Mouse (Mus musculus): ENCODE data around the gene Klhl30. TPM values are rescaled to one million over a fixed set of nuclear protein-coding genes. Genes with fewer than 3 reads are reported as not detected.

Klhl30 gene
- polyA plus RNA-seq, 1 experiment from 2014 or later, result 10.0 TPM

- DNase-seq (ENCODE audit: low spot score), result peak; percentile 68
- H3K9ac ChIP-seq (ENCODE audit: low read depth, low read length), result no peak overlapping the region
- peaks cover 46% of the 10 kb centered on the region for H3K27me3 ChIP-seq (replicated peaks; ENCODE audit: control insufficient read depth, insufficient read depth, low read length)
- no peaks in the 10 kb centered on the region for H3K9me3 ChIP-seq (ENCODE audit: control insufficient read depth, low read length)
- 36% methylated on average over 3 of the region's 3 CpGs for WGBS
- peak; percentile 86 for ATAC-seq (ENCODE audit: low read depth)
- no peak overlapping the region for H3K4me2 ChIP-seq (ENCODE audit: low read depth, low read length)
- H3K4me1 ChIP-seq (ENCODE audit: control insufficient read depth, insufficient read depth, low read length), result no peaks in the 10 kb centered on the region
- H3K36me3 ChIP-seq (ENCODE audit: control insufficient read depth, insufficient read depth, low read length), result no peaks in the 10 kb centered on the region
- no peak overlapping the region for H3K4me3 ChIP-seq (ENCODE audit: low read depth, low read length)
- no peak overlapping the region for H3K27ac ChIP-seq (replicated peaks; ENCODE audit: low read depth, low read length)
Measured at GRCm38 (mm10) chr1:91346892-91347291, 3.9 kb upstream of the Klhl30 start.

DNA sequence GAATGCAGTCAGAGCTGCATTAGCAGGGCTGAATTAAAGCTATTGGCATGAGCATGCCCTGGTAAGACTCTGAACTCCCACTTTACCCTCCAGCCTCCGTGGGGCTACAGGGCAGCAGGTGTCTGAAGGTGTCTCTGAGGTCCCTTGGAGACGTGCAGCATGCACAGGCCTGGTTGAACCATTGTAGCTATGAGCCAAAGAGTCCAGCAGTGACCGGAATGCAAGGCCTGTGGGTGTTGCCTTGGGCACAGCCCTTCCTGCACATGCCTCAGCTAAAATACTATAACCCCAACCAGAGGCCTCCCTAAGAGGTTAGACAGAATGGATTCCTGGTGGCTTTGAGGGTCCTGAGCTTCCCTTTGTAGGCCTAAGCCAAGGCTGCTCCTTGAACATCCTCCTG is 433 bp downstream of the Klhl30 start:
- WGBS, result 73% methylated on average over 3 of the region's 3 CpGs
- H3K27me3 ChIP-seq (replicated peaks; ENCODE audit: control insufficient read depth, insufficient read depth, low read length), result peaks cover 5% of the 10 kb centered on the region
- H3K9me3 ChIP-seq (ENCODE audit: control insufficient read depth, low read length), result no peaks in the 10 kb centered on the region
- no peak overlapping the region for H3K4me3 ChIP-seq (ENCODE audit: low read depth, low read length)
- H3K36me3 ChIP-seq (ENCODE audit: control insufficient read depth, insufficient read depth, low read length), result no peaks in the 10 kb centered on the region
- H3K9ac ChIP-seq (ENCODE audit: low read depth, low read length), result no peak overlapping the region
- H3K4me2 ChIP-seq (ENCODE audit: low read depth, low read length), result no peak overlapping the region
- no peak overlapping the region for H3K27ac ChIP-seq (replicated peaks; ENCODE audit: low read depth, low read length)
- ATAC-seq (ENCODE audit: low read depth) (no peak), DNase-seq (ENCODE audit: low spot score) (no peak)
- no peaks in the 10 kb centered on the region for H3K4me1 ChIP-seq (ENCODE audit: control insufficient read depth, insufficient read depth, low read length)

- H3K4me3 ChIP-seq (ENCODE audit: low read depth, low read length), result no peak overlapping the region
- 82% methylated on average over 2 of the region's 2 CpGs for WGBS
- H3K9ac ChIP-seq (ENCODE audit: low read depth, low read length), result no peak overlapping the region
- H3K27ac ChIP-seq (replicated peaks; ENCODE audit: low read depth, low read length), result no peak overlapping the region
- no peak for DNase-seq (ENCODE audit: low spot score)
- no peak for ATAC-seq (ENCODE audit: low read depth)
- H3K4me2 ChIP-seq (ENCODE audit: low read depth, low read length), result no peak overlapping the region
- no peaks in the 10 kb centered on the region for H3K27me3 ChIP-seq (replicated peaks; ENCODE audit: control insufficient read depth, insufficient read depth, low read length)
- H3K36me3 ChIP-seq (ENCODE audit: control insufficient read depth, insufficient read depth, low read length), result no peaks in the 10 kb centered on the region
- no peaks in the 10 kb centered on the region for H3K9me3 ChIP-seq (ENCODE audit: control insufficient read depth, low read length)
- no peaks in the 10 kb centered on the region for H3K4me1 ChIP-seq (ENCODE audit: control insufficient read depth, insufficient read depth, low read length)
Measured at GRCm38 (mm10) chr1:91352277-91352676, 1.5 kb downstream of the Klhl30 start.

DNA sequence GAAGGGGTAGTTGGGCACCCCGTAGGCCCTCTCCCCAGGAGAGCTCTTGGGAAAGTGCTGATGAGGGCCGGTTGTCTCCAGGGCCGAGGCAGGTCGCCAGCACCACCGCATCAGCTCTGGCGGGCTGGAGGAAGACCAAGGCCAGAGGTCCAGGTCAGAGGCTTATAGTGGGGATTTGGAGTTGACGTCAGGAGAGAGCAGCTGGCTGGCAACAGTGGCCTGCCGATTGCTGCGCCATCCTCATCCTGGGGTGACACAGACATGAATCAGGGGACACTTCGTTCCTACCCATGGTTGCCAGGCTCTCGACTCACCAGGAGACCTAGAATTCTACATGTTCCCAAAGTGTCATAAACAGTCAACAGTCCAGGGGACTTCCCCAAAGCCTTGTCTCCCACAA is 5.3 kb downstream of the Klhl30 start:
- Histone ChIP-seq H3K4me2 (ENCODE audit: low read depth, low read length) (no peak overlapping the region), H3K9ac (ENCODE audit: low read depth, low read length) (no peak overlapping the region)
- 79% methylated on average over 11 of the region's 11 CpGs for WGBS

GRCm38 (mm10) chr1:91362113-91362512 is 11.3 kb downstream of the Klhl30 start:
- ATAC-seq (ENCODE audit: low read depth), result no peak
- no peak overlapping the region for H3K9ac ChIP-seq (ENCODE audit: low read depth, low read length)
- peaks cover 4% of the 10 kb centered on the region; the same call in 1 of the 2 replicates for H3K4me1 ChIP-seq (ENCODE audit: control insufficient read depth, insufficient read depth, low read length)
- no peak overlapping the region for H3K4me2 ChIP-seq (ENCODE audit: low read depth, low read length)
- H3K4me3 ChIP-seq (ENCODE audit: low read depth, low read length), result no peak overlapping the region
- WGBS, result 73% methylated on average over 5 of the region's 5 CpGs
- no peaks in the 10 kb centered on the region for H3K9me3 ChIP-seq (ENCODE audit: control insufficient read depth, low read length)
- H3K36me3 ChIP-seq (ENCODE audit: control insufficient read depth, insufficient read depth, low read length), result no peaks in the 10 kb centered on the region
- no peaks in the 10 kb centered on the region for H3K27me3 ChIP-seq (replicated peaks; ENCODE audit: control insufficient read depth, insufficient read depth, low read length)
- H3K27ac ChIP-seq (replicated peaks; ENCODE audit: low read depth, low read length), result no peak overlapping the region
- DNase-seq (ENCODE audit: low spot score), result no peak

More for the DNA sequence above, 5.3 kb downstream of the Klhl30 start:
- no peak for ATAC-seq (ENCODE audit: low read depth)
- Histone ChIP-seq H3K36me3 (ENCODE audit: control insufficient read depth, insufficient read depth, low read length) (no peaks in the 10 kb centered on the region), H3K27ac (replicated peaks; ENCODE audit: low read depth, low read length) (no peak overlapping the region), H3K4me3 (ENCODE audit: low read depth, low read length) (no peak overlapping the region), H3K4me1 (ENCODE audit: control insufficient read depth, insufficient read depth, low read length) (no peaks in the 10 kb centered on the region), H3K9me3 (ENCODE audit: control insufficient read depth, low read length) (no peaks in the 10 kb centered on the region), H3K27me3 (replicated peaks; ENCODE audit: control insufficient read depth, insufficient read depth, low read length) (no peaks in the 10 kb centered on the region)
- no peak for DNase-seq (ENCODE audit: low spot score)

DNA sequence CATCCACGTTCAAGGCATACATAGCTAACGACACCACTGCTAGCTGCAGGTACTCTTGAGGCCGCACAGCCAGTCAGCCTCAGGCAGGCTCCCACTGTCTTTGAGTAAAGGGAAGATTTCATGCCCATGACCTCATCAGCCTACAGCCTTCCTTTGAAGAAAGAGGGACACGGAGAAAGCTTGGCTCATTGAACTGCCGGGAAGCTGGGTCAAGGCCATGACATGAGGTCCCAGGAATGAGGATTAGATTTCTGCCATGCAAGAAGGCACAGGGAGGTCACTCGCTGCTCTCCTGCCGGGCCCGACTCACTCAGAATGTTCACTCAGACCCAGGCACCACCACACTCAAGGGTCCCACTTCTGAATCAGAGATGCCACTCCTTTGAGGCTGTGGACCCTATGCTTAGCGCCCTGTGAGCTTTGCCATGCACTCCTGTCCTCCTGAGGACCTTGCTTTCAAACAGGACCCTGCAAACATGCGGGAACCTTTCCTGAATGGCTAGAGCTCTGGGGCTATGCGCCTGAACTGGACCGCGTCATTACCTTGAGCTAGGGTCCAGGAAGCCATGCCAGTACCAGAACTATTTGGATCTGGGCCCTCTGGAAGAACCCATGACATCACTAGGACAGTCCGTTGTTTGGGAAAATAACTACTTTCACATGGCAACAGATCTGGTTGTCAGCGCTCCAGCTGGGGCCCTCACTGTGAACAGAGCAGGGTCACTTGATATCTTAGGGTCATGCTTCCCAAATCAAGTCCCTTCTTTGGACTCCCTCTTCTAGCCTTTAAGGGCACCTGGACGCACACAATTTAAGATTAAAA is 14.2 kb downstream of the Klhl30 start:
- H3K4me1 ChIP-seq (ENCODE audit: control insufficient read depth, insufficient read depth, low read length), result peaks cover 4% of the 10 kb centered on the region; the same call in 1 of the 2 replicates
- no peak overlapping the region for H3K27ac ChIP-seq (replicated peaks; ENCODE audit: low read depth, low read length)
- no peaks in the 10 kb centered on the region for H3K27me3 ChIP-seq (replicated peaks; ENCODE audit: control insufficient read depth, insufficient read depth, low read length)
- 86% methylated on average over 16 of the region's 16 CpGs for WGBS
- 0 out of 2 replicates have a peak, but pooled peaks cover 2% of the 10 kb centered on the region for H3K36me3 ChIP-seq (ENCODE audit: control insufficient read depth, insufficient read depth, low read length)
- no peak overlapping the region for H3K4me3 ChIP-seq (ENCODE audit: low read depth, low read length)
- H3K4me2 ChIP-seq (ENCODE audit: low read depth, low read length), result no peak overlapping the region
- DNase-seq (ENCODE audit: low spot score) (no peak), ATAC-seq (ENCODE audit: low read depth) (no peak)
- H3K9me3 ChIP-seq (ENCODE audit: control insufficient read depth, low read length), result no peaks in the 10 kb centered on the region
- H3K9ac ChIP-seq (ENCODE audit: low read depth, low read length), result no peak overlapping the region

GRCm38 (mm10) chr1:91365816-91366214 is 15.0 kb downstream of the Klhl30 start:
- Histone ChIP-seq H3K36me3 (ENCODE audit: control insufficient read depth, insufficient read depth, low read length) (peaks cover 9% of the 10 kb centered on the region; the same call in 1 of the 2 replicates), H3K27ac (replicated peaks; ENCODE audit: low read depth, low read length) (no peak overlapping the region), H3K4me3 (ENCODE audit: low read depth, low read length) (peak overlapping the region; percentile 47), H3K9ac (ENCODE audit: low read depth, low read length) (peak overlapping the region; percentile 67), H3K4me1 (ENCODE audit: control insufficient read depth, insufficient read depth, low read length) (peaks cover 4% of the 10 kb centered on the region; the same call in 1 of the 2 replicates), H3K9me3 (ENCODE audit: control insufficient read depth, low read length) (no peaks in the 10 kb centered on the region), H3K27me3 (replicated peaks; ENCODE audit: control insufficient read depth, insufficient read depth, low read length) (no peaks in the 10 kb centered on the region), H3K4me2 (ENCODE audit: low read depth, low read length) (peak overlapping the region; percentile 91)
- no peak for DNase-seq (ENCODE audit: low spot score)
- ATAC-seq (ENCODE audit: low read depth), result no peak
- WGBS, result 26% methylated on average over 8 of the region's 8 CpGs

GRCm38 (mm10) chr1:91366215-91367108 is 15.6 kb downstream of the Klhl30 start, which contains the start of gene Erfe:
Gene Erfe (plus strand): TSS chr1:91366430.
- DNase-seq (ENCODE audit: low spot score) (peak; percentile 56), ATAC-seq (ENCODE audit: low read depth) (peak; percentile 68)
- peak within 1 kb of the TSS; percentile 67 for H3K9ac ChIP-seq (ENCODE audit: low read depth, low read length)
- H3K36me3 ChIP-seq (ENCODE audit: control insufficient read depth, insufficient read depth, low read length), result peaks cover 15% of the 10 kb centered on the region
- no peaks in the 10 kb centered on the region for H3K27me3 ChIP-seq (replicated peaks; ENCODE audit: control insufficient read depth, insufficient read depth, low read length)
- H3K4me2 ChIP-seq (ENCODE audit: low read depth, low read length), result peak within 1 kb of the TSS; percentile 91
- no peak within 1 kb of the TSS for H3K27ac ChIP-seq (replicated peaks; ENCODE audit: low read depth, low read length)
- peak within 1 kb of the TSS; percentile 47 for H3K4me3 ChIP-seq (ENCODE audit: low read depth, low read length)
- no peaks in the 10 kb centered on the region for H3K9me3 ChIP-seq (ENCODE audit: control insufficient read depth, low read length)
- 3% methylated on average over 14 of the region's 68 CpGs for WGBS
- peaks cover 4% of the 10 kb centered on the region; the same call in 1 of the 2 replicates for H3K4me1 ChIP-seq (ENCODE audit: control insufficient read depth, insufficient read depth, low read length)
